Mouse (Mus musculus): ENCODE results near the gene Tdrd12.

The Tdrd12 gene

DNA sequence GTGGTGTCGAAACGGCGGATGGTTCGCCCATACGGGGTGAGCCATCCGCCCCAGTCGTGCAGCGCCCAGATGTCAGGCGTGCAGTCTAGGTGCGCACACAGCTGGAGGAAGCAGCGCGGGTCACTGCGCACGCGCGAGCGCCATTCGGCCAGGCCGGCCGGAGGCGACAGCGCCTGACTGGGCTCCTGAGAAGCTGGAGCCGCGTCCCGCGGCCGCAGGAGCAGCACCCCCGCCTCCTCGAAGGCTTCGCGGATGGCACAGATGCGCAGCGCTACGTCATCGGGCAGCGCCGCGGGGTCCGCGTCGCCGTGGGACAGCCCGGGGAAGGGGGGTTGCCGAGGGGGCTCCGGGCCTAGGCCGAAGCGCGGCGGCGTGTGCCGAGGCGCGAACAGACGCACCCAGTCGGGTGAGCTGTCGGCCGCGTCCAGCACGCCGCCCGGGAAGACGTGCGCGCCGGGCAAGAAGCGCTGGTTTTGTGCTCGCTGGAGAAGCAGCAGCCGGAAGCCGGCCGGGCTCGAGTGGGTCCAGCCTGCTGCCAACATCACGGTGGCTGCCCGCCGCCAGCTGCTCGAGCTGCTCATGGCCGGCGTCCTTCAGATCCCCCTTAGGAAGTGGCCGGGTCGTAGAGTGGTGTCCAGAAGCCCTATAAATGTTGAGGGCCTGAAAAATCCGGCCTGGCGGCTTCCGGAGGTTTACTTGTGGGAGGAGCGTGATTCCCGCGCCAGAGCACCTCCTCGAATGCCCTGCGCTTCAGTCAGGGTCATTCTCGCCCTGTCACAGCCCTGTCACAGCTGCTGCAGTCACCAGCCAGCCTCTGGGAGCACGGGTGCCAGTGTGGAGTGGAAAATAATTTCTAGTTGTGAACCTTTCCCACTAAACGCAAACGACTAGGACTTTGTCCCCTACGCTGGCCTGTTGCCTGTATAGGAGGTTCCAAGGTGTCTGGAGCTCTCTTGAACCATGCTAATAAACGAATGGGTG lies 18.0 kb upstream of the Tdrd12 start:
- peak; percentile 90 for DNase-seq (ENCODE audit: low read depth, low spot score)

DNA sequence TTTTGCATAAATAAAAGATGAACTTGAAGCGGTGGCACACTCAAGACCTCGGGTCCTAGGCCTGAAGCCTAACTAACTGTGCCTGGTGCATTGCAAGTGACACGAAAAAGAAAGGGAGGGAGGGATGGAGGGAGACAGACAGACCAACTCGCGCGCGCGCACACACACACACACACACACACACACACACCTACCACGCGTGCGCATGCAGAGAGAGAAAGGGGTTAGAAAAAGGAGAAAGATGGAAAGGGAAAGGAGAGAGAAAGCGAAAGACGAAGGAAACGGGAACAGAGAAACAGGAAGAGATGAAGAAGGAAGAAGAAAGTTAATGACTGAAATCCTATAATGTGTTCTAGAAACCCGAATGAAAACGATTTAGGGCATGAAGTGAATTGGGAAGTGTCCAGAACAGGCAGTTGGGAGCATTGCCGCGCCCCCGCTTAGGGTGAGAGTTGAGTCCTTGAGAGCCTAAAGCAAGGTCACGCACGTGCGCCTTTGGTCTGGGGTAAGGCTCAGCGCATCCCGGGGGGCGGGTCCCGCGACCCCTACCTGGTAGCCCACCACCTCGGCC lies 17.1 kb upstream of the Tdrd12 start:
- DNase-seq (ENCODE audit: low read depth, low spot score), result peak; percentile 43

DNA sequence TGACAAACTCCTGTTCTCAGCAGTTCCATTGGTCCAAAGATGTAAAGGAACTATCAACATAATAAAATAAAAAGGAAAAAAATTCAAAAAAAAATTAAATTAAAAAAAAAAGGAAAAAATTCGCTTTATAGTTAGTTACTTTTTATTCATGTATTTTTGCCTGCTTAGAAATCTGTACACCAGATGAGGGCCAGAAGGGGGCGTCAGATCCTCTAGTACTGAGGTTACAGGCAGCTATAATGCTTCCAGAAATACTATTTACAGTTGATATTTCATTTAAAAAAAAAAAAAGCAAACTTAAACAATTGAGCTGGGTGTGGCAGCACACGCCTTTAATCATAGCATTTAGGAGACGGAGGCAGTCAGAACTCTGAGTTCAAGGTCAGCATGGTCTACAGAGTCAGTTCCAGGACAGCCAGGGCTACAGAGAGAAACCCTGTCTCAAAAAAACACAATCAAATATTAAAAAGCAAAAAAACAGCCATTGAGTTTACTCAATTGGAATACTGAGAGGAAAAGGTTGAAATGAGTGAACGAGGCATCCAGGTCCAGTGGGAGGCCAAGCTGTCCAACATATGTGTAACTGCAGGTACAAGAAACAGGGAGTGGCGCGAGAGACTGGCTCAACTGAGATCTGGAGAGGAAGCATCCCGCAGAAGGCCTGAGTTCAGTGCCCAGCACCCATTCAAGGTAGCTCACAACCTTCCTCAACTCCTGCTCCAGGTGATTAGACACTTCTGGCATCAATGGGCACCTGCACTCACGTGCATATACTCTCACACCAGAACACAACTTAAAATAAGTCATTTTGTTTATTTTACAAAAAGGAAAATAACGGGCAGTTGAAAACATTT lies 16.4 kb upstream of the Tdrd12 start:
- no peak for DNase-seq (ENCODE audit: low read depth, low spot score)

DNA sequence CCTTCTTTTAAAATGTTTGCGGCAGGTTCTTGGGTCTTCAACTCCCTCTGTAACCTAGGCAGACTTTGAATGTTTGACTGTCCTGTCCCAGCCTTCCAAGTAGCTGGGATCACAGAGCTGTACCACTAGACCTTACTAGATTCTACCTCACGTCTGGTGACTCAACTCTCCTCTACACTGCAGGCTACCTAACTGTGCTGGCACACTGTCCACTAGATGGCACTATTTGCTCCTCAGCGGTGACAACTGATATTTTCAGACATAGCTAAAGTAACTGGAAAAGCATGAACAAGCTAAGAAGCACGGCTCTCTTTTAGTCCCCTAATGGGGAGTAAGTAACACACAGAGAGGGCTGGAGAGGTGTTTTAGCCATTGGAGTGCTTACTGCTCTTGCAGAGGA lies 8.3 kb upstream of the Tdrd12 start:
- no peak for DNase-seq (ENCODE audit: low read depth, low spot score)

DNA sequence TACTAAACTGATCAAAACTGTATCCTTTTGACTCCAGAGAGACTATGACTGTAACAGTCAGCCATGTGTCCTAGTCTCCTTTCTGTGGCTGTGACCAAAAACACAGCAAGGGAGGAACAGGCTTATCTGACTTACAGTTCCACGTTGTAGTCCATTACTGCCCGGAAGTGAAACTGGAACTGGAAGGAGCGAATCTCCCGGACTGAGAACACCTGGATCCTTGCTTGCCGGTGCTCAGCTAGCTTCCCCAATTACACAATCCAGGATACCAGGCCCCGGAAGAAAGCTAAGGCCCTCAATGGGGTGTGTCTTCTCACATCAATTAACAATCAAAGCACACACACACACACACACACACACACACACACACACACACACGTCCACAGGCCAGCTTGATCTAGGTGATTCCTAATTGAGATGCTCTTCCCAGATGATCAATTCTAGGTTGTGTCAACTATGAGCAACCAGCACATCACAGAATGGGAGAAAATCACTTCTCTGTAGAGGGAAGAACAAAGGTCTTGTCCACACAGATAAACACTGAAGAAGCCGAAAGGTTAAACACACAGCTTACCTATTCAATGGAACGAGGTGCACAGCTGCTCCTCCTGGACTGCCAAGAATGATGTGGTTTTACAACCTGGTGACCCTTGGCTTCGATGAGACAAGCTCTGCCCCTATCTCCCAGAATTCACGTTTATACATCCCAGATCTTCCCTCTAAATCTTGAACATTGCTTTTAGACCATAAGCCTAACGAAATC lies 1.6 kb downstream of the Tdrd12 start:
- no peak for DNase-seq (ENCODE audit: low read depth, low spot score)

DNA sequence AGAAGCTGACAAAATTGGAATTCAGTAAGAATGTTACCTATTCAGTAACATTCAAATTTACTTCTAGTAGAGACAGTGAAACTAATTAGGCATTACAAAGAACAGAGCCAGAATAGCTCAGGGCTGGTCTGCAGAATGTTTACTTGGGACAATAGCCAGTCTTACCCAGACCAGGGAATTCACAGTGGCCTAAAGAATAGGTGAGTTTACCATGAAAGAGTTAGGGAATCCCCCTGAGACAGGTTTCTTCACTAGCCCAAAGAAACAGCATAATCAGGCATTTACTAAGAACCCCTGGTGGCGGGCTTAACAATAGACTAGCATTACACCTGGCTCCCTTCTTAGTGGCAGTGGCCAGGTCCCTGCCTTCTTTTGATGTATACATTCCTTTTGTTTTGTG lies 7.0 kb downstream of the Tdrd12 start:
- peak; percentile 59 for DNase-seq (ENCODE audit: low read depth, low spot score)

DNA sequence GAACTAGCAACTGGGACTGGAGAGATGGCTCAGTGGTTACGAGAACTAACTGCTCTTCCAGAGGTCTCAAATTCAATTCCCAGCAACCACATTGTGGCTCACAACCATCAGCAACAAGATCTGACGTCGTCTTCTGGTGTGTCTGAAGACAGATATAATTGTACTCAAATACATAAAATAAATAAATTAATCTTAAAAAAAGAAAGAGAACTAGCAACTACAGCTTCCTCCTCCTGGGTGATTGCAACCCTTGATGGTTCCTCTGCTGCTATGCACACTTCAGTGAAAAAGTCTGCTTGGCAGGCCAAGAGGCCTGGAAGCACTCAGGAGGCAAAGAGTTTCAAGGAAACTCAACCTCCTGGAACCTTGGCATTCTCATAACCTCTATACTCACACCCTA lies 7.5 kb downstream of the Tdrd12 start:
- no peak for DNase-seq (ENCODE audit: low read depth, low spot score)

DNA sequence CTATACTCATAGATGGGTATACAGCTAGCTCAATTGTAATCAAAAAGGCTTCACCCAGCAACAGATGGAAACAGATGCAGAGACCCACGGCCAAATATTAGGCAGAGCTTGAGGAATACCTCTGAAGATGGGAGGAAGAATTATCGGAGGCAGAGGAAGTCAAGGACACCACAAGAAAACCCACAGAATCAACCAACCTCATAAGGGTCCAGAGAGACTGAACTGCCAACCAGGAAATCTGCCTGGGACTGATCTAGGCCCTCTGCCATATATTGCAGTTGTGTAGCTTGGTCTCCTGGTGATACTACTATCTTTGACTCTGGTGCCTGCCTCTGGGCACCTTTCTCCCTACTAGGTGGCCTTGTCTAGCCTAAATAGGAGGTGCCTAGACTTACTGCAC lies 10.8 kb downstream of the Tdrd12 start:
- DNase-seq (ENCODE audit: low read depth, low spot score), result no peak

DNA sequence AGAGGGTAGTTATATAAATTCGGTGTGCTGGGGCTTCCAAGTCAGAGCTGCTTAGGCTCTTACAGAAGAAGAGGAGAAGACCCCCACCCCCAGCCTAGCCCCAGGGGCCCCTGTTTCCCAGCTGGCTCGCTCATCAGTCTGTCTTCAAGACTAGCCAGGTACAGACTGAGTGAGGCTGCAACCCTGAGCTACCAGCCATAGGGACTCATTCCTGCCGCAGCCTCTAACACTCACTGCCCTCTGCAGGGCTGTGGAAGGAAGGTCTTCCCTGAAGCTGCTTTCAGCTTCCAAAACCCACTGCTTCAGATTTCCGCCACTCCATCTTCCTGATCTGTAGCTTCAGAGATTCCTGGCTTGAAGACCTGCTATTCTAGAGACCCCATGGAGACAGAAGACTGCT lies 35.5 kb downstream of the Tdrd12 start:
- DNase-seq (ENCODE audit: low read depth, low spot score), result no peak

DNA sequence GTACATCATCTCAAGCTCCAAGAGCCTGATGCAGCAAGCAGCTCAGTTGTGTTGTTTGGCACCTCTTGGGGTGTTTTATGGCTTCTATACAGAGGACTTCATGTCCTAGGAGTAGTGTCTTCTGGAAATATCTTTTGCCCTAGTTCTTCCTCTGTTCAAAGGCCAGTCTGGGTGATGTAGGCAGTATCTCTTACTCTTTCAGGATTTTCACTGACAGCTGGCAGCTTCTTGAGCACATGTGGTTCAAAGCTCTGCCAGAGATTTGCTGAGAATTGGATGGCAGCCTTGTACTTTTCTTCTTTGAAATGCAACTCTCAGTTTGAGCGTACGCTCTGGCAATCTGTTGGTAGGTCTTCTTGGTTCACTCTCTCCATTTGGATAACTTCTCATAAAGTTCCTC lies 40.0 kb downstream of the Tdrd12 start:
- no peak for DNase-seq (ENCODE audit: low read depth, low spot score)

DNA sequence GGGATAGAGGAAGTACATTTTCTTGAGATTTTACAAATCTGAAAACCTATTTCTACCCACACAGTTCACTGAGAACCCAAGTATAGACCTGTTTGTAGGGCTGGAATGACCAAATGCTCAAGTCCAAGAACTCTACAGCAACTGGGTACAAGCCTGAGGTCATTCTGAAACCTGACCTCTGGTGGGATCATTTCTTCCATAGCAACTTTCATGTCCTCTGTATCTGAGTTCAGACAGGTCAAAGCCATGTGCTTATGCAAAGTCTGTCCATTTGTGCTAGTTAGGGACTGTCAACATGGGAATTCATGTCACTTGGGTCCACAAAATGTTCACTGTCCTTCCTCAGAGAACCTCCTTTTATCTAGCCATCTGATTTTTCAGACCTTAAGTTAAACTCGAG lies 46.5 kb downstream of the Tdrd12 start:
- no peak for DNase-seq (ENCODE audit: low read depth, low spot score)

DNA sequence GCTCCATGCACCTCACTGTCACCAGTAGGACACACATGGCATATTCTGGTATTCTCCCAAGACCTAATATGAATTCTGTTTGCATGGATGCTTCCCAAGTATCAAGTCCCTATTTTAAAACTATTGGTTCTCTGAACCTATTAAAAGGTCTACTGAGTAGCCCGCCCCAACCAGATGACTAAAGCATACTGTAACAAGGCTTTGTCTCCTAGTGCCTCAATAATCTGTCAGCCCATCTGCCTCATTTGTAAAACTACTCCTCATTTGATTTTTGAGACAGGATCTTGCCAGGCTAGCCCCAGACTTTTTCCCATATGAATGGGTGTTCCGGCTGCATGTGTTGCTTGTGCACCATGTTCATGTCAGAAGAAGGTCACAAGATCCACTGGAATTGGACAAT lies 47.4 kb downstream of the Tdrd12 start:
- no peak for DNase-seq (ENCODE audit: low read depth, low spot score)

DNA sequence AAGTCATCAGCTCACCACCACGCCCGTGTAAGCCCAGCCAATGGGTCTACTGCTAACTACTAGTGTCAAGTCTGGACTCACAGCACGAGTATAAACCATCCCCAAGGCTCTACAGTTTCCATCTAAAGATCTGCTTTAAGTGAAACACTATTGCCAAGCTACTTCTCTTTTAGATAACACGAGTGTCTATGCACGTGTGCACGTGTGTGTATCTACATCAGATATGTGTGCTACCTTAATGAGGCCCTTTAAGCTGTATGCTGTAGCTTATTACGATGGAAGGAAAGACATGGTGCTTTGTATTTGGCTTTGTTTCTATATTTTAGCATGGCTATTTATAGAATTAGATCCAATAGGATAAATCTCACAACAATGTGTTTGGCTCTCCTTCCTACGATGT lies 51.0 kb downstream of the Tdrd12 start:
- no peak for DNase-seq (ENCODE audit: low read depth, low spot score)

DNA sequence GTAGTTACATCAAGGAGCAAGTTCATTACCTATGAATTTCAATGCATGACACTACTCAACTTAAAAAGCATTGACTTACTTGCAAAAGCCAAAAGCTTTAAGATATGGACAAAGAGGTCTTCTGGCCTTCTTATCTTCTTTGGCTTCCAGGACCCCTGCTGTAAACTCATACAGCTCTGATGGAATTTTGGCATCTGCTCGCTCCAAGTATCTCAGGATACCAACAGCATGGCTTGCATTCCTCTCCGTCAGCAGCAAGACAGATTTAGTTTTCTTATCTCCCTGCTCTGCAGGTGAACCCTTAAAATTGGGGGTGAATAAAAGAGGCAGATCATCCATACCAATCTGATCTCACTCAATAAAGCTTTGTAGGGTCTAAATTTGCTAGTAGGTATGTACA lies 52.4 kb downstream of the Tdrd12 start:
- no peak for DNase-seq (ENCODE audit: low read depth, low spot score)

DNA sequence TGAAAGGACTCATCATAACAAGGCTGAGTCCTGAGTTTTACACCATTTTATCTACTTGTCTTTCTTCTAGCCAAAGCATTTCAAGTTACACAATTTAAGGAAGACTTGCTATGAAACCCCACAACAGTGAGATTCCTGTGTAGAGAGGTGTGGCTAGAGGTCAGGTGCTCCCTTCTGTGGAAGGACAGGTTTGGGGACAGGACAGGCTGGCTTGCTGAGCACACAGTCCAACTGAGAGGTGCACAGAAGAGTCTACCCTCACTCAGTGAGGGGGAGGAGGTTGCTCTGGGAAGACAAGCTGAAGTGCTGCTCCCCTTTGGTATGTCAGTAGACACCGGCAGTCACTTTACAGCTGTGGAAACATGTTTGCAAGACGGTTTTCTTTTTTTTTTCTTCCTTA lies 61.1 kb downstream of the Tdrd12 start:
- no peak for DNase-seq (ENCODE audit: low read depth, low spot score)

DNA sequence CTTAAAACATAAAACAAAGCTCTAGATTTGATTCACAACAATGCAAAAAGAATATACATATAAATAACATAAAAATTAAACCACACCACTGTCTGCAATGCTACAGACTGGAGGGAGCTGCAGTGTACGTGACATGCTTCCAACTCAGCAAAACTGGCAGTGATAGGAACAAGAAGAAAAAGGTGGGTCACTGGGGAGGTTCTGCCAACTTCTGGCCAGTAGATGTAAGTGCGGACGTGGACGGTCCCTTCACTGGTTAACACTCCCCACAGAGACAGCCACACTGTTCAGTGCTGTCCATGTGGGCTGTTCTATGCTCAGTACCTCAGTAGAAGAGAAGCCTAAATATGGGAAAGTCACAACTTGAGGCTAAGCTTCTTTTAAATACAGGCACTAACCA lies 66.8 kb downstream of the Tdrd12 start:
- no peak for DNase-seq (ENCODE audit: low read depth, low spot score)

DNA sequence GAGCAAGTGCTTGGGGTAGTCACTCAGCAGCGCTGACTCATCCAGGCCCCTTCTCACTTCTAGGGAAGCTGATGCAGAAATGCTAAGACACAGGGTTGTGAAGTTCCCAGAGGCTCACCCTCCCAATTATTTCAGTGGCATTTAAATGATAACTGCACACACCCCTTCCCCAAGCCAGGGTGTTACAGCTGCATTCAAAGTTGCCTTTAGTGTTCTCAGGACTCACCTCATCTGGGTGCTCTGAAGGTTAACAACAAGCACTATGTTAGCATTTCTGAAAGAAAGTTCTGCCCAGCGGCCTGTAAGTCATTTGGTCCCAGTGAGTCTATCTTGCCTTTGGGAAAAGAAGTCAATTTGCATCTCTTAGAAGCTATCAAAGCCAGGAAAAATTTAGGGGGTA lies 69.7 kb downstream of the Tdrd12 start:
- no peak for DNase-seq (ENCODE audit: low read depth, low spot score)

DNA sequence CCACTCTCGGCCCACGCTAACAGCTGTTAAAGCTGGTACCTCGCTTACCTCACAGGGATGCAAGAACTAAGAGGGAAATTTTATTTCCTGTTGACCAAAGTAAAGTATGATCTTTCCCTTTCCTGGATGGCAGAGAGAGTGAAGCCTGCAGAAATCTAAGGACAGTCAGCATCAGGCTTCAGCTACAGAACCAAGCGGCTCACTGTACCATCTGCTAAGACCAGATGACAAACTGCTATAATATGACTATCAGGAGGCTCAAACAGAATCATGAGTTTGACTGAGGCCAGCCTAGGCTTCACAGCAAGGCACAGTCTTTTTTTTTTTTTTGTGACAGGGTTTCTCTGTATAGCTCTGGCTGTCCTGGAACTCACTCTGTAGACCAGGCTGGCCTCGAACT lies 72.5 kb downstream of the Tdrd12 start:
- DNase-seq (ENCODE audit: low read depth, low spot score), result no peak

DNA sequence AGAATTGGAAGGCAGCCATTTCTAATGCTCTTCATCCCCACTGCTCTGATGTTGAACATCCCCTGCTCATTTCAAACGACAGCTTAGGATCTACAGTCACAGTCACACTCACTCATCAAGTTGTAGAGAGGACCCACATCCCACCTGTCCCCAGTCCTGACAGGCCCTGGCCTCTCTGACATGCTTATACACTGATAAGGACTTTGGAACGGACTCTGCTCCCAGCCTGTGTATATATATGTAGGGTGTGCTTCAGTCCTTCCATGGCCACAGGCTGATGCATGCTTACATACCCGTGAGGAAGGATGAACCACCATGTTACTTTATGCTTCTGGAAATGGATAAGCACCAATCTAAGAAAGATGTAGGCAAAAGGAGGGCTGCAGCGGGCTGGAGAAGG lies 76.6 kb downstream of the Tdrd12 start:
- no peak for DNase-seq (ENCODE audit: low read depth, low spot score)

DNA sequence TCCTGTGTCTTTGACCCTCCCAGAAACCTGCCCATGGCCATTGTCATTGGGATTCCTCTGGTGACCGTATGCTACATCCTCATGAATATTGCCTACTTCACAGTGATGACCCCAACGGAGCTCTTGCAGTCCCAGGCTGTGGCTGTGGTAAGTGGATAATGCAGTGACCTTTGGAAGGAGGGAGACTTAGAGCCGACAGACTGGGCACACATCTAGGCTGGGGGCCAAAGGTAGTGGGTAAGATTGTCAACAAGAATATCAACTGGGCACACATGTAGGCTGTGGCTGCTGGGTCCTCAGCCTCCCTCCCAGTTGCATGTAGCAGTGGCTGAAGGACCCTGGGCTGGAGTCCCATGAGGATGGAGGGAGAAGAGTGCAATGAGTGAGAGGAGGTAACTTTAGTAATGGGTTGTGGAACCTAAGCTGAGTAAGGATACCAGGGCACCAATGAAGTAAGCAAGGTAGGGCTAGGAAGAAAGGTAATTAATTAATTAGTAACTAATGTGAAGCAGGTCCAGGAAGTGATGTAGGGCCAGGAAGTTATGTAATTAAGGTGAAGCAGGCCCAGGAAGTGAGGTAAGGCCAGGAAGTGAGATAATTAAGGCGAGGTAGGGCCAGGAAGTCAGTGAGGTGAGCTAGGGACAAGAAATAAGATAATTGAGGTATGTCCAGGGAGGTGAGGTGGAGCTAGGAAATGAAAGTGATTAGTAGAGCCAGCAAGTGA lies 81.3 kb downstream of the Tdrd12 start:
- no peak for DNase-seq (ENCODE audit: low read depth, low spot score)

DNA sequence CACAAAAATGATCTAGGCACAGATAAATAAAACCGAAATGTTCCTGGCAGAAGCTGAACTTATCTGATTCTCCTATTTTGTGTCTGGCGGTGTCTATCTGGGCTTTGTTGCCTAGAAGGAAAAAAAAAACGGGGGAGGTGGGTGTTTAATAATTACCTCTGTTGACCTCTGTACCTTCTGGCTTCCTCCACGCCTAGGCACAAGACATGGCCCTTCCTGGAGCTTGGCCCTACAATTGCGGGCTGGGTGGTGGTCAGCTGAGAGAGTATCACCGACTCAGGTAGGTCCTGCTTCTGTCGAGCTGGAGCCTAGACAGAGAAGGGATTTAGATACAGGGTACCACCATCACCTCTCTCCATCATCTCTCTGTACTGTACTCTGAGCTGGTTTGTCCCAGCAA lies 88.7 kb downstream of the Tdrd12 start:
- DNase-seq (ENCODE audit: low read depth, low spot score), result no peak

Data from WW6 (cell line).